Mouse (Mus musculus): Measurements from ENCODE around the gene Bcl2l11. TPM values are rescaled to one million over a fixed set of nuclear protein-coding genes. Genes with fewer than 3 reads are reported as not detected.
A peak's percentile ranks its signal among the peaks of the same experiment; 100 is the strongest.

Gene Bcl2l11
- polyA plus RNA-seq, 1 experiment from 2014 or later: 8.6 TPM

DNA sequence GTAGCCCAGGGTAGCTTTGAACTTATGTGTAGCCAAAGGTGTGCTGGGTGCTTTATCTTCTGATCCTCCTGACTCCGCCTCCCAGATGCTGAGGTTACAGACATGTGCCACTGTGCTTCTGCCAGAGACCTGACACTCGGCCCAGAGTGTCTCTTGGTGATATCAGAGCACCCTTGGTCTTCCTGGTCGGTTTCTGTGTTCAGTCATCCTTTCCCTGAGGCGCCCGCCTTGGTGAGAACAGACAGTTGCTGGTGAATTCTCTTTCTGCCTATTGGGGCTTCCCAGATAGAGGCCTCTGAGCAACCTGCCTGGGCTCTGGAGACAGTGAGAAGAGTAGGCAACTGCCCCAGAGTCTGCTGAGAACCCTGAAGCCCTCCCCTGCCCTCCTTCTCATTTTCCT is 6.8 kb downstream of the Bcl2l11 start:
- ATAC-seq: no peak
- Histone ChIP-seq H3K27ac (ENCODE audit: low read depth, low read length) (no peak overlapping the region), H3K36me3 (ENCODE audit: control insufficient read depth, insufficient read depth, low read length) (no peaks in the 10 kb centered on the region), H3K4me3 (ENCODE audit: low read length) (no peak overlapping the region), H3K9ac (ENCODE audit: low read depth, low read length) (no peak overlapping the region), H3K4me1 (ENCODE audit: control insufficient read depth, insufficient read depth, low read depth, low read length) (peaks cover 9% of the 10 kb centered on the region), H3K27me3 (replicated peaks; ENCODE audit: control insufficient read depth, insufficient read depth, low read length) (no peaks in the 10 kb centered on the region), H3K9me3 (ENCODE audit: control insufficient read depth, low read length) (no peaks in the 10 kb centered on the region), H3K4me2 (ENCODE audit: low read length) (no peak overlapping the region)
- 90% methylated on average over 5 of the region's 5 CpGs for whole genome bisulfite sequencing

DNA sequence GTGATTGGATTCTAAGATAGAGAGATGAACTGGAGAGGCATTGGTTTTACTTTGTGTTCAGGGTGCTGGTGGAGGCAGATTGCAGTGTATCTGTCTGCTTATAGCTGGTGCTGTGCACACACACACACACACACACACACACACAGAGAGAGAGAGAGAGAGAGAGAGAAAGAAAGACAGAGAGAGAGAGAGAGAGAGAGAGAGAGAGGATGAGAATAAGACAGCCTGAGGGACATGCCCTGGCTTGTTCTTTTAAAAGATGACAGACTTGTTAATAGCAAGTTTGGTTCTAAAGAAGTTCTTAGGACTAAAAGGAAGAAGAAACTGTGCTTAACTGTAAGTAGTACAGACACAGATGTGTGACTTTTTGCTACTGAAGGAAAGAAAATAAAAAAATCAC is 8.0 kb downstream of the Bcl2l11 start:
- H3K27me3 ChIP-seq (replicated peaks; ENCODE audit: control insufficient read depth, insufficient read depth, low read length): no peaks in the 10 kb centered on the region
- no peak overlapping the region for H3K27ac ChIP-seq (ENCODE audit: low read depth, low read length)
- H3K9me3 ChIP-seq (ENCODE audit: control insufficient read depth, low read length): no peaks in the 10 kb centered on the region
- no peak for ATAC-seq
- H3K4me1 ChIP-seq (ENCODE audit: control insufficient read depth, insufficient read depth, low read depth, low read length): peaks cover under 1% of the 10 kb centered on the region
- no peak overlapping the region for H3K9ac ChIP-seq (ENCODE audit: low read depth, low read length)
- no peak overlapping the region for H3K4me2 ChIP-seq (ENCODE audit: low read length)
- H3K36me3 ChIP-seq (ENCODE audit: control insufficient read depth, insufficient read depth, low read length): no peaks in the 10 kb centered on the region
- no peak overlapping the region for H3K4me3 ChIP-seq (ENCODE audit: low read length)

DNA sequence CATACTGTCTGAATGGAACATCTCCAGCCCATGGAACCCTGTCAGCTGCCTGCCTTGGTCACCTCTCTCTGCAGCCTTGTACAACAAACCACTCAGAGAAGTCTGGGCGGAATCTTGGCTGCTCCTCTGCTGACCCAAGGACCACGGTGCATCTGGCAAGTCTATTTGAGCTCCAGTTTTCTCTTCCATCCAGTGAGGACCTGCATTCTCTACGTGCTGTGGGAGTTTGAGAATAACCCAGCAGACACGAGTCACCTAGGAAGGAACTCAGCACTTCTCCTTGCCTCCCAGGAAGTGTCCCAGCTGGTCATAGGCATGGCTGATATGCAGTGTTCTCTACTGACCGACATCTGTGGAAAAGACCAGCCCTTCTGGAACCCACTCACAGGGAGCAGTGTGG is 8.6 kb downstream of the Bcl2l11 start:
- Histone ChIP-seq H3K4me2 (ENCODE audit: low read length) (no peak overlapping the region), H3K9me3 (ENCODE audit: control insufficient read depth, low read length) (no peaks in the 10 kb centered on the region), H3K27me3 (replicated peaks; ENCODE audit: control insufficient read depth, insufficient read depth, low read length) (no peaks in the 10 kb centered on the region), H3K27ac (ENCODE audit: low read depth, low read length) (no peak overlapping the region), H3K4me3 (ENCODE audit: low read length) (no peak overlapping the region), H3K36me3 (ENCODE audit: control insufficient read depth, insufficient read depth, low read length) (no peaks in the 10 kb centered on the region), H3K9ac (ENCODE audit: low read depth, low read length) (no peak overlapping the region), H3K4me1 (ENCODE audit: control insufficient read depth, insufficient read depth, low read depth, low read length) (peaks cover under 1% of the 10 kb centered on the region; the same call in 1 of the 2 replicates)
- no peak for ATAC-seq
- WGBS: 79% methylated on average over 5 of the region's 5 CpGs

DNA sequence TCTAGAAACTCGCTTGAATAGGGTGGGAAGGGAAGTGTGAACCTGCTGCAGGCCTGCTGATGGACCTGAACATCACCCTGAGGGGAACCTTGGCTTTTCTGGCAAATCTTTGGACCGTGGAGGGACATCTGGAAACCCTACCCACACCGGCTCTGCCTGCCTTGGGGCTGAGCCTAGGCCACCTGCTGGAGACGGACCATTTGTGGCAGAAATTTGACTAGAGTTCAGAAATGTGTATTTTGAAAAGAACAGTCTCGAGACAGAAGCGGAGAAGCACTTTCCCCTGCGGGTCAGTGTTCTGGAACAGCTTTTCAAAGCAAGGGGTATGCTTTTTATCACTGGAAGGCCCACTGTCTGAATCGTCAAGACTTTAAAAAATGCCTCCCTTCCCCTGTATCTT is 9.1 kb downstream of the Bcl2l11 start:
- no peak for ATAC-seq
- peaks cover 6% of the 10 kb centered on the region for H3K4me1 ChIP-seq (ENCODE audit: control insufficient read depth, insufficient read depth, low read depth, low read length)
- H3K9ac ChIP-seq (ENCODE audit: low read depth, low read length): no peak overlapping the region
- no peak overlapping the region for H3K4me2 ChIP-seq (ENCODE audit: low read length)
- no peaks in the 10 kb centered on the region for H3K9me3 ChIP-seq (ENCODE audit: control insufficient read depth, low read length)
- 65% methylated on average over 8 of the region's 8 CpGs for WGBS
- no peak overlapping the region for H3K27ac ChIP-seq (ENCODE audit: low read depth, low read length)
- no peaks in the 10 kb centered on the region for H3K36me3 ChIP-seq (ENCODE audit: control insufficient read depth, insufficient read depth, low read length)
- no peaks in the 10 kb centered on the region for H3K27me3 ChIP-seq (replicated peaks; ENCODE audit: control insufficient read depth, insufficient read depth, low read length)
- no peak overlapping the region for H3K4me3 ChIP-seq (ENCODE audit: low read length)

DNA sequence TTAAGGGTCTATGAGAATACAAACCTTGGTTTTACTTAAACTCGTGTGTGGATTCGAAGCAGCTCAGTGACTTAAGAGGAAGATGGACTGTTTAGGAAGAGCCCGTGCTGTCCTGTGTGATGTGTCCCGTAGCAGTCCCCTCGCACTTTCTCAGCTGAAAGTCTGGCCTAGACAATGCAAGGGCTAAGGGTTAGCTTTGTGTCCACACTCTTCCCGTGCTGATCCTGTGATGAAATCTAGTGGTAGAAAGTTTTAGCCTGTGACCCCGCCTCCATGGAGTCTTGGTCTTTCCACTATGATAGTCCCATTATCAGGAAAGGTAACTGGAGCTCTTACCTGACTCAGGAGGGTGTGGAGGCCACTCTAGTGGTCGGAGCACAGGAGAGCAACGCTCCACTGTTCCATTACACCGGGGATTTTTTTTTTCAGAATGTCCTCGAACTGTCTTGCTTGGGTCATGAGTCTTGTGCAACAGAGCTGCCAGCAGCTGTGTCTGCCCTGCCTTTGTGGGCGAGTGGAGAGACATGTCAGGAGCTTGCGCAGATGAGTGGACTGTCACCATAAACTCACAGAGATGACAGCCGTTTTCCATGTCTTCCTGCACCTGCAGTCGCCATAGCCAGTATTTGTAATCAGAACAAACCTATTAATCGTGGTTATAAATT is 11.1 kb downstream of the Bcl2l11 start:
- WGBS: 88% methylated on average over 16 of the region's 16 CpGs
- no peak overlapping the region for H3K27ac ChIP-seq (ENCODE audit: low read depth, low read length)
- H3K9ac ChIP-seq (ENCODE audit: low read depth, low read length): no peak overlapping the region
- H3K4me3 ChIP-seq (ENCODE audit: low read length): no peak overlapping the region
- H3K27me3 ChIP-seq (replicated peaks; ENCODE audit: control insufficient read depth, insufficient read depth, low read length): no peaks in the 10 kb centered on the region
- no peak for ATAC-seq
- peaks cover 10% of the 10 kb centered on the region for H3K4me1 ChIP-seq (ENCODE audit: control insufficient read depth, insufficient read depth, low read depth, low read length)
- no peak overlapping the region for H3K4me2 ChIP-seq (ENCODE audit: low read length)
- H3K9me3 ChIP-seq (ENCODE audit: control insufficient read depth, low read length): no peaks in the 10 kb centered on the region
- no peaks in the 10 kb centered on the region for H3K36me3 ChIP-seq (ENCODE audit: control insufficient read depth, insufficient read depth, low read length)

- Histone ChIP-seq H3K4me2 (ENCODE audit: low read length) (no peak overlapping the region), H3K27ac (ENCODE audit: low read depth, low read length) (no peak overlapping the region), H3K9me3 (ENCODE audit: control insufficient read depth, low read length) (no peaks in the 10 kb centered on the region), H3K36me3 (ENCODE audit: control insufficient read depth, insufficient read depth, low read length) (no peaks in the 10 kb centered on the region), H3K27me3 (replicated peaks; ENCODE audit: control insufficient read depth, insufficient read depth, low read length) (no peaks in the 10 kb centered on the region), H3K4me3 (ENCODE audit: low read length) (no peak overlapping the region), H3K4me1 (ENCODE audit: control insufficient read depth, insufficient read depth, low read depth, low read length) (peaks cover 10% of the 10 kb centered on the region), H3K9ac (ENCODE audit: low read depth, low read length) (no peak overlapping the region)
- WGBS: 71% methylated on average over 22 of the region's 22 CpGs
- no peak for ATAC-seq
These were observed 11.8 kb downstream of the Bcl2l11 start for GRCm38 (mm10) chr2:128137480-128138276.

GRCm38 (mm10) chr2:128138924-128139323 is 13.1 kb downstream of the Bcl2l11 start:
- Histone ChIP-seq H3K4me2 (ENCODE audit: low read length) (no peak overlapping the region), H3K27ac (ENCODE audit: low read depth, low read length) (no peak overlapping the region), H3K27me3 (replicated peaks; ENCODE audit: control insufficient read depth, insufficient read depth, low read length) (no peaks in the 10 kb centered on the region), H3K4me3 (ENCODE audit: low read length) (no peak overlapping the region), H3K9ac (ENCODE audit: low read depth, low read length) (no peak overlapping the region), H3K4me1 (ENCODE audit: control insufficient read depth, insufficient read depth, low read depth, low read length) (peaks cover 10% of the 10 kb centered on the region), H3K9me3 (ENCODE audit: control insufficient read depth, low read length) (no peaks in the 10 kb centered on the region), H3K36me3 (ENCODE audit: control insufficient read depth, insufficient read depth, low read length) (no peaks in the 10 kb centered on the region)
- ATAC-seq: peak; percentile 34
- WGBS: 38% methylated on average over 8 of the region's 8 CpGs

GRCm38 (mm10) chr2:128139781-128140180 is 13.9 kb downstream of the Bcl2l11 start:
- no peaks in the 10 kb centered on the region for H3K9me3 ChIP-seq (ENCODE audit: control insufficient read depth, low read length)
- peak overlapping the region; percentile 45; the same call in 1 of the 2 replicates for H3K9ac ChIP-seq (ENCODE audit: low read depth, low read length)
- H3K27me3 ChIP-seq (replicated peaks; ENCODE audit: control insufficient read depth, insufficient read depth, low read length): no peaks in the 10 kb centered on the region
- 31% methylated on average over 15 of the region's 15 CpGs for WGBS
- H3K4me3 ChIP-seq (ENCODE audit: low read length): no peak overlapping the region
- ATAC-seq: peak; percentile 63
- peak overlapping the region; percentile 40 for H3K4me2 ChIP-seq (ENCODE audit: low read length)
- H3K27ac ChIP-seq (ENCODE audit: low read depth, low read length): peak overlapping the region; percentile 31; the same call in 1 of the 2 replicates
- peaks cover 10% of the 10 kb centered on the region for H3K4me1 ChIP-seq (ENCODE audit: control insufficient read depth, insufficient read depth, low read depth, low read length)
- no peaks in the 10 kb centered on the region for H3K36me3 ChIP-seq (ENCODE audit: control insufficient read depth, insufficient read depth, low read length)

- H3K9ac ChIP-seq (ENCODE audit: low read depth, low read length): peak overlapping the region; percentile 20; the same call in 1 of the 2 replicates
- 0 out of 2 replicates have a peak, but pooled peaks have one; percentile 34 for ATAC-seq
- H3K27ac ChIP-seq (ENCODE audit: low read depth, low read length): peak overlapping the region; percentile 31; the same call in 1 of the 2 replicates
- peak overlapping the region; percentile 40 for H3K4me2 ChIP-seq (ENCODE audit: low read length)
- no peaks in the 10 kb centered on the region for H3K9me3 ChIP-seq (ENCODE audit: control insufficient read depth, low read length)
- H3K4me3 ChIP-seq (ENCODE audit: low read length): no peak overlapping the region
- no peaks in the 10 kb centered on the region for H3K27me3 ChIP-seq (replicated peaks; ENCODE audit: control insufficient read depth, insufficient read depth, low read length)
- H3K36me3 ChIP-seq (ENCODE audit: control insufficient read depth, insufficient read depth, low read length): no peaks in the 10 kb centered on the region
- H3K4me1 ChIP-seq (ENCODE audit: control insufficient read depth, insufficient read depth, low read depth, low read length): peaks cover 10% of the 10 kb centered on the region
- WGBS: 74% methylated on average over 3 of the region's 3 CpGs
These were observed 14.3 kb downstream of the Bcl2l11 start for GRCm38 (mm10) chr2:128140183-128140582.

Data from hindbrain, embryonic 16.5 days (tissue).